Mouse (Mus musculus) hindbrain, embryonic 14.5 days (tissue): ENCODE results near the gene Phtf2. TPM values are rescaled to one million over a fixed set of nuclear protein-coding genes. Genes with fewer than 3 reads are reported as not detected.

Experiments
- ATAC-seq: fragments of 200-750 bp; cut with Nextera tagmentation; 2 replicates; pipeline ENCODE4 v1.8.0; 2017; ENCODE audit warnings: moderate number of reproducible peaks, mild to moderate bottlenecking, moderate TSS enrichment, moderate library complexity; ENCODE audit not compliant: low FRiP score
- DNase-seq: peaks from one replicate; pipeline ENCODE4 v3.0.0-alpha.2; 2015; ENCODE audit warnings: low spot score
- H3K27ac ChIP-seq: fragments of 300-500 bp; sonication (generic); 2 replicates; pipeline ENCODE4 v1.5.1; 2014; ENCODE audit warnings: mild to moderate bottlenecking, moderate library complexity
- H3K27me3 ChIP-seq: fragments of 300-500 bp; sonication (generic); 2 replicates; pipeline ENCODE4 v1.6.1; 2014; ENCODE audit warnings: mild to moderate bottlenecking, low read length, mixed read lengths; ENCODE audit not compliant: control insufficient read depth, insufficient read depth
- H3K36me3 ChIP-seq: fragments of 300-500 bp; sonication (generic); replicated peaks from 2 replicates; pipeline ENCODE4 v1.6.1; 2014; ENCODE audit not compliant: control insufficient read depth, insufficient read depth
- H3K4me1 ChIP-seq: fragments of 300-500 bp; sonication (generic); replicated peaks from 2 replicates; pipeline ENCODE4 v1.6.1; 2014; ENCODE audit warnings: antibody characterized with exemption, low read length, mixed read lengths; ENCODE audit not compliant: control insufficient read depth, insufficient read depth
- H3K4me2 ChIP-seq: fragments of 300-500 bp; sonication (generic); replicated peaks from 2 replicates; pipeline ENCODE4 v1.6.1; 2014; ENCODE audit warnings: mild to moderate bottlenecking, moderate library complexity
- H3K4me3 ChIP-seq: fragments of 300-500 bp; sonication (generic); replicated peaks from 2 replicates; pipeline ENCODE4 v1.5.1; 2014; ENCODE audit warnings: mild to moderate bottlenecking, low read length
- H3K9ac ChIP-seq: fragments of 300-500 bp; sonication (generic); 2 replicates; pipeline ENCODE4 v1.6.1; 2014
- H3K9me3 ChIP-seq: fragments of 300-500 bp; sonication (generic); 2 replicates; pipeline ENCODE4 v1.6.1; 2016; ENCODE audit warnings: low read length; ENCODE audit not compliant: control insufficient read depth
- WGBS: fragments of 180-500 bp; shearing (Covaris S2); extraction: QIAGEN DNeasy Blood & Tissue Kit; methylation state at CpG from one replicate; pipeline ENCODE4 v1.1.7; 2014; 5-methylcytosine and 5-hydroxymethylcytosine counted together
- polyA plus RNA-seq: library from polyadenylated mRNA; unstranded; fragments of >200 nt; fragmentation: Nextera tagmentation; extraction: Ambion mirVana; gene quantifications from 2 replicates; pipeline ENCODE4 v1.2.1, GENCODE M21; 2014

Phtf2 gene
- polyA plus RNA-seq, 1 experiment from 2014 or later: 29.6 TPM

DNA sequence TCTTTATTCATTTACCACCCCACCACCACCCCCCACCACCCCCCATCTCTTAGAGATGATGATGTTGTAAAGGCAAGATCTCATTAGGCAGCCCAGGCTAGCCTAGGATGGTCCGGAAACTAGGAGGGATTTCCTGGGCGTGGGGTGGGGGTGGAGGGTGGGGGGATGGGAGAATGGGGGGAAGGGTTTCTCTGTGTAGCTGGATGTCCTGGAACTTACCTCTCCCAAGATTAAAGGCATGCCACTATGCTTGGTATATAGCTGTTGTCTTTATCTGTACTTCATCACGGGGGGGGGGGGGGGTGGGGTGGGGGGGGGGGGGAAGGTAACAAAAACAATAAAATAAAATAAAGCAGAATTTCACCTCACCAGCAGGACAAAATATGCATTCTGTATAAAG lies 38.5 kb downstream of the Phtf2 start:
- no peak overlapping the region for H3K4me3 ChIP-seq
- no peak for DNase-seq
- no peak for ATAC-seq
- no peak overlapping the region for H3K27ac ChIP-seq
- WGBS: 86% methylated on average over 2 of the region's 3 CpGs
- H3K9me3 ChIP-seq: no peaks in the 10 kb centered on the region
- no peaks in the 10 kb centered on the region for H3K4me1 ChIP-seq
- no peaks in the 10 kb centered on the region for H3K36me3 ChIP-seq
- H3K27me3 ChIP-seq: no peaks in the 10 kb centered on the region
- no peak overlapping the region for H3K9ac ChIP-seq
- no peak overlapping the region for H3K4me2 ChIP-seq

DNA sequence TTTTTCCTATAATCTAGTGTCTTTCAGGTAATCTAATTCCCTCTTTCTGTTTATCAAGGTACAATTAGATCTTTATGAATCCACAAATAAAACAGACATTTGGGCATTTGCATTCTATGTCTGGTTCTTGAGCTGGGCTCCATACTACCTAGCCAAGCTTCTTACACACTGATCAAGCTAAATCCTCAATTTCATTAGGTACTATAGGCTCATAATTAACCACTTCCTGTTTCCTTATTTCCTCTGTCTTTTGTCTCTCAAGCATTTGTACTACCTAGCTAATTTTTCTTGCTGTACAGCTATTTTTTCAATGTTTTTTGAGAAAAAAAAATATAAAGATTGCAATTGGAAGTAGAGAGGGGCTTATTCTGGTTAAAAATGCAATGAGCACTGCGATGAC lies 44.8 kb downstream of the Phtf2 start:
- no peak overlapping the region for H3K9ac ChIP-seq
- H3K4me3 ChIP-seq: no peak overlapping the region
- ATAC-seq (no peak), DNase-seq (no peak)
- no peak overlapping the region for H3K4me2 ChIP-seq
- no peaks in the 10 kb centered on the region for H3K27me3 ChIP-seq
- H3K4me1 ChIP-seq: no peaks in the 10 kb centered on the region
- H3K27ac ChIP-seq: no peak overlapping the region
- H3K36me3 ChIP-seq: no peaks in the 10 kb centered on the region
- H3K9me3 ChIP-seq: no peaks in the 10 kb centered on the region
- WGBS: 97% methylated on average over 1 of the region's 1 CpGs

DNA sequence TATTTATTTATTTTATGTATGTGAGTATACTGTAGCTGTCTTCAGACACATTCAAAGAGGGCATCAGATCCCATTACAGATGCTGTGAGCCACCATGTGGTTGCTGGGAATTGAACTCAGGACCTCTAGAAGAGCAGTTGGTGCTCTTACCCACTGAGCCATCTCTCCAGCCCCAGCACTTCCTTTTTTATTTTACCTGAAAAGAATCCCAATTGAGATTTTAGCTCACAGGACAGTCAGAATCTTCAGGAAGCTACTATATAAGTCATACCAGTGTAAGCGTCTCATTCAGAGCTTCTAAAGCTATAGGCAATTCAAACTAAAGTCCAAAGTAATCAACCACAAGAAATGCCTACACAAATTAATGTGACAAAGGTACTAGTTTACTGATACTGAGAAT lies 47.5 kb downstream of the Phtf2 start:
- H3K9ac ChIP-seq: no peak overlapping the region
- H3K36me3 ChIP-seq: no peaks in the 10 kb centered on the region
- H3K9me3 ChIP-seq: no peaks in the 10 kb centered on the region
- 95% methylated on average over 1 of the region's 1 CpGs for WGBS
- H3K4me2 ChIP-seq: no peak overlapping the region
- no peak overlapping the region for H3K27ac ChIP-seq
- H3K27me3 ChIP-seq: no peaks in the 10 kb centered on the region
- DNase-seq (no peak), ATAC-seq (no peak)
- H3K4me1 ChIP-seq: no peaks in the 10 kb centered on the region
- no peak overlapping the region for H3K4me3 ChIP-seq

DNA sequence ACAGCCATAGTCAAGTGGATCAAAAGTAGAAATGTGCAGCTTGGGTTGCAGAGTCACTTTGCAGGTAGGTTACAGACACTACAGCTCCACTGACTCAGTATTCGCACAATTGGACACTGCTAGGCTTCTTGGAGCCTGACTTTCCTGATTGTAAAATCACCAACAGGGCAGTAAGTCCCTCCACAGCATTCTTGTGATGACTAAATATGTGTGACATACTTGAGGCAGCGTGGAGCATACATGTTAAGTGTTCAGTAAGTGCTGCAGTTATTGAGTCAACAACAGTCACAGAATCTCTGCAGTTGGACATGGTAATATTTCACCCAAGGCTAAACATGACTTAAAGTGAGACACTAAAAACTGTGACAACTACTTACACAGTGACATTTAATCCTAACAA lies 50.5 kb downstream of the Phtf2 start:
- no peaks in the 10 kb centered on the region for H3K4me1 ChIP-seq
- H3K27me3 ChIP-seq: no peaks in the 10 kb centered on the region
- DNase-seq: no peak
- no peak for ATAC-seq
- no peak overlapping the region for H3K4me2 ChIP-seq
- H3K4me3 ChIP-seq: no peak overlapping the region
- H3K27ac ChIP-seq: no peak overlapping the region
- H3K36me3 ChIP-seq: no peaks in the 10 kb centered on the region
- no peak overlapping the region for H3K9ac ChIP-seq
- H3K9me3 ChIP-seq: no peaks in the 10 kb centered on the region
- 92% methylated on average over 2 of the region's 2 CpGs for WGBS

DNA sequence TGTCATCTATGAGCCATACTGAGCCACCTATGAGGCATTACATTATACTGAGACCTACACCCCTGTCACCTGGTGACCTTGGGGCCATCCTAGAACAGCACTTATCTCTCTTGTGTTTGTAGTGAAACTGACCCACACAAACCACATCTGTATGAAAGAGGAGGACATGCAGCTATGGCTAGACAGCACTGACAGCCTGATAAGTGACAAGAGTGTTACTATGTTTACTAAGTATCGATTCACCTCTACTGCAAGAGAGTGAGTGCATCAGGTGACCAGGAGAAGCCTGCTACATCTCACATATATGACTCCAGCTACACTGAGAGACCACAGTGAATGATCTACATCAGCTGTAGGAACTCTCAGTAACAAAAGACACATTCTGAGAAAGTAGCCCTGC lies 51.2 kb downstream of the Phtf2 start:
- no peaks in the 10 kb centered on the region for H3K9me3 ChIP-seq
- H3K4me1 ChIP-seq: no peaks in the 10 kb centered on the region
- H3K4me2 ChIP-seq: no peak overlapping the region
- H3K9ac ChIP-seq: no peak overlapping the region
- no peaks in the 10 kb centered on the region for H3K36me3 ChIP-seq
- H3K27ac ChIP-seq: no peak overlapping the region
- no peak overlapping the region for H3K4me3 ChIP-seq
- WGBS: 97% methylated on average over 1 of the region's 1 CpGs
- no peak for DNase-seq
- no peaks in the 10 kb centered on the region for H3K27me3 ChIP-seq
- no peak for ATAC-seq

DNA sequence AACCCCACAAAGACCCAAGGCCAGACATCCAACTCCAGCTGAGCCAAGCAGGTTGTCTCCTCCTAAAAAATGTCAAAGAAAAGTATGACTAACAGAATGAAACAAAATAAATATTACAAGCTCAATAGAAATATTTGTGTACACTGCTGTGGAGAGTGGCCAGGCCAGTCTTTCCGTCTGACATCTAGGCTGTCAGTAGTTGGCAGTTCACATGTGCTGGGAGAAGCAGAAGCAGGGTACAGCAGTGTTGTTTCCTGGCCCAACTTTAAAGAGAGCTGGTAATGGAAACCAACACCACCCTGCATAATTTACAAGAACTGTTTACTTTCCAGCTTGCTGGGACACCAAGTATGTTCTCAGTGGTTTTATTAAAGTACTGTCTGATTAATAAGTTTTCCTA lies 60.3 kb downstream of the Phtf2 start:
- no peaks in the 10 kb centered on the region for H3K27me3 ChIP-seq
- ATAC-seq (no peak), DNase-seq (no peak)
- H3K27ac ChIP-seq: no peak overlapping the region
- H3K9me3 ChIP-seq: no peaks in the 10 kb centered on the region
- H3K4me1 ChIP-seq: no peaks in the 10 kb centered on the region
- WGBS: 89% methylated on average over 1 of the region's 1 CpGs
- no peak overlapping the region for H3K9ac ChIP-seq
- H3K4me2 ChIP-seq: no peak overlapping the region
- no peaks in the 10 kb centered on the region for H3K36me3 ChIP-seq
- H3K4me3 ChIP-seq: no peak overlapping the region

DNA sequence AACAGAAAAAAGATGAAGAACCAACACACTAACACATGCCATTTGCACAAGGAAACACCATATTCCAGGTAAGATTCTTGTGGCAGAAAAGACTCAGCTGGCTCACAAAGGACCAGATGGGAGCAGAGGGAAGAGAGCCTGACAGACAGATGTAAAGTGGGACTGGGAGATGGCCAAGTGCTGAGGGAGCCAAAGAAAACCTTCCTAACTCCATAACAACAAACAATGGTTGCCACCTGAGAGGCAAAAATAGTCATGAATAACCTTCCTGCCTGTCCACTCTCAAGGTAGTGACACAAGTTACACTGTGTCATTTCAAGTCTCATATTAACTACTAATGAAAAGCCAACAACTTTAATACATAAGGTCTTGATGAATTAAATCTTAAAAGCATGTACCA lies 60.8 kb downstream of the Phtf2 start:
- no peak for DNase-seq

DNA sequence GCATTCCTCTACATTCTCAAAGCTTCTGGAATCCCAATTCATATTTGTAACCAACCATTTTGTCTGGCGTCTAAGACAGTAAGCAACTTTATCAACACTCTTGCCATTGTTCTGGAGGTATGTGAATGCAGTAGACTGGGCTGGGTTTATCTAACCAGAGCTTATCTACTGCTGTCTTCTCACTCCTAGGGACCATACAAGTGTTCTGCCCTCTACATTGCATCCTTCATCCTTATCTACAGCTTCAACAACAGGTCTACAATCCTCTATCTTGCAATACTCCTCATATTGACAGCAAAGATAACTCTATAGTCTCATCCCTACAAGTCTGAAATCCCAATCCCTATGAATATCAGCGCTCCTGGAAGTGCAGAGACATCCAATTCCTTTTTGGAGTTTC lies 66.8 kb downstream of the Phtf2 start:
- WGBS: 95% methylated on average over 2 of the region's 2 CpGs
- no peak overlapping the region for H3K9ac ChIP-seq
- no peak overlapping the region for H3K4me3 ChIP-seq
- no peaks in the 10 kb centered on the region for H3K27me3 ChIP-seq
- ATAC-seq: no peak
- no peaks in the 10 kb centered on the region for H3K4me1 ChIP-seq
- no peak for DNase-seq
- no peak overlapping the region for H3K27ac ChIP-seq
- H3K4me2 ChIP-seq: no peak overlapping the region
- H3K36me3 ChIP-seq: no peaks in the 10 kb centered on the region
- no peaks in the 10 kb centered on the region for H3K9me3 ChIP-seq

More for the DNA sequence above, 60.8 kb downstream of the Phtf2 start:
- Histone ChIP-seq H3K4me2 (no peak overlapping the region), H3K27me3 (no peaks in the 10 kb centered on the region), H3K4me1 (no peaks in the 10 kb centered on the region), H3K9me3 (no peaks in the 10 kb centered on the region), H3K36me3 (no peaks in the 10 kb centered on the region), H3K9ac (no peak overlapping the region), H3K4me3 (no peak overlapping the region), H3K27ac (no peak overlapping the region)
- no peak for ATAC-seq

DNA sequence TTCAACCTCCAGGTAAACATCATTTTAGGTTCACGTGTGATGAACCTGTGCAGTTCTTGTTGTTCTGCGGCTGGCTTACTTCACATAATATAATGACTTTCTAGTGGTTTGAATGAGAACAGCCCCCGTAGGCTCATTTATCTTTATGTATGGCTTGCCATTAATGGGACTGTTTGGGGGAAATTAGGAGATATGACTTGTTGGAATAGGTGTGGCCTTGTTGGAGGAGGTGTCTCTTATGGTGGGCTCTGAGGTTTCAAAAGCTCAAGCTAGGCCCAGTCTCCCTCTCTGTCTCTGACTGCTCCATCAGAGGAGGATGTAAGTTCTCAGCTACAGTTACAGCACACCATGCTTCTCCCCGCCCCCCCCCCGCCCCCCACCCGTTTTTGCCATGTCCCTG lies 71.5 kb downstream of the Phtf2 start:
- no peak overlapping the region for H3K27ac ChIP-seq
- H3K4me3 ChIP-seq: no peak overlapping the region
- ATAC-seq: no peak
- H3K27me3 ChIP-seq: no peaks in the 10 kb centered on the region
- H3K4me1 ChIP-seq: no peaks in the 10 kb centered on the region
- H3K4me2 ChIP-seq: no peak overlapping the region
- no peak for DNase-seq
- H3K9me3 ChIP-seq: no peaks in the 10 kb centered on the region
- no peak overlapping the region for H3K9ac ChIP-seq
- peaks cover 12% of the 10 kb centered on the region; the same call in 1 of the 2 replicates for H3K36me3 ChIP-seq
- 79% methylated on average over 6 of the region's 6 CpGs for WGBS

DNA sequence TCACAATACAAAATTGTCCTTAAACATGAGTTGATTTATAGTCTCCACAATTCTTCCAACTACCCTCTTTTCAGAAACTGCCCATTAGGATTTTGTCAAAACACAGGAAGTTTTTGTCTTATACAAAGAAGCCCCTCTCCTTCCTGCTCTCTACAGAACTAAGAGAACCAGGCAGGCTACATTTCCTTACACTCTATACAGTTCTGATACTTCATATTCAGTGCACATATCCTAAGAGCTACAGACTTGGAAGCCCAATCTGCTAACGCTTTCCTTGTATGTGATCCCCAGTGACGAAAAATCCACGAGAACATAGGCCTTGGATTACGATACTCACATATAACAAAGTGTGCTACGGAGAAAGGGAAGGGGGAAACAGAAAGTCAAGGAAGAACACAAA lies 86.0 kb downstream of the Phtf2 start:
- 82% methylated on average over 5 of the region's 5 CpGs for WGBS
- Histone ChIP-seq H3K4me3 (no peak overlapping the region), H3K4me1 (no peaks in the 10 kb centered on the region), H3K4me2 (no peak overlapping the region), H3K36me3 (peaks cover 29% of the 10 kb centered on the region), H3K27ac (no peak overlapping the region), H3K9me3 (no peaks in the 10 kb centered on the region), H3K27me3 (no peaks in the 10 kb centered on the region), H3K9ac (no peak overlapping the region)
- ATAC-seq (no peak; the same call in 1 of the 2 replicates), DNase-seq (no peak)
